Mouse (Mus musculus) CH12.LX (cell line): ENCODE results near the gene Mfsd4b1.

ENCODE experiments used
- CTCF ChIP-seq, 2 experiments: IDR thresholded peaks in 1 of 2; conservative IDR thresholded peaks in 1 of 2; 2 replicates each; pipeline ENCODE4 v1.5.1; 2011 to 2012; ENCODE audit warnings: low read depth in 2 of 2, low read length in 2 of 2, improper control_type of control experiment in 1 of 2, inconsistent platforms in 1 of 2, mild to moderate bottlenecking in 1 of 2, moderate library complexity in 1 of 2
- MAX ChIP-seq: IDR thresholded peaks from 2 replicates; pipeline ENCODE4 v1.6.1; 2011; ENCODE audit warnings: low read length, improper control_type of control experiment
- MYC ChIP-seq: IDR thresholded peaks from 2 replicates; pipeline ENCODE4 v1.6.1; 2011; ENCODE audit warnings: low read depth, mild to moderate bottlenecking, improper control_type of control experiment, low read length
- PAX5 ChIP-seq: IDR thresholded peaks from 2 replicates; pipeline ENCODE4 v1.6.1; 2012; ENCODE audit warnings: low read length, inconsistent platforms, mixed read lengths
- POLR2A ChIP-seq: IDR thresholded peaks from 2 replicates; pipeline ENCODE4 v1.6.1; 2011; ENCODE audit warnings: low read depth, mild to moderate bottlenecking, improper control_type of control experiment, low read length
- UBTF ChIP-seq: IDR thresholded peaks from 2 replicates; pipeline ENCODE4 v1.6.1; 2012; ENCODE audit warnings: low read depth, mild to moderate bottlenecking, inconsistent platforms, low read length, improper control_type of control experiment, moderate library complexity
- ZNF384 ChIP-seq: IDR thresholded peaks from 2 replicates; pipeline ENCODE4 v1.6.1; 2012; ENCODE audit warnings: low read depth, low read length, improper control_type of control experiment, inconsistent platforms

GRCm38 (mm10) chr10:40030716-40031115, 5.6 kb upstream of the Mfsd4b1 start:
- TF ChIP-seq CTCF (conservative IDR thresholded peaks at IDR 0.05 in 1 of 2, IDR thresholded peaks at IDR 0.05 in 1 of 2; ENCODE audit: low read depth in 2 of 2, low read length in 2 of 2) (no peak), UBTF (no peak), PAX5 (no peak), POLR2A (no peak), ZNF384 (no peak), MAX (no peak), MYC (no peak)
